Mouse (Mus musculus): ENCODE results near the gene Dnah12. TPM values are rescaled to one million over a fixed set of nuclear protein-coding genes. Genes with fewer than 3 reads are reported as not detected.
"Not testable (repeated sequence)": the region's sequence is repeated elsewhere in the genome, so short reads cannot be mapped to it uniquely, and the experiment has no call there.

The Dnah12 gene
- polyA plus RNA-seq, 1 experiment: not detected

DNA sequence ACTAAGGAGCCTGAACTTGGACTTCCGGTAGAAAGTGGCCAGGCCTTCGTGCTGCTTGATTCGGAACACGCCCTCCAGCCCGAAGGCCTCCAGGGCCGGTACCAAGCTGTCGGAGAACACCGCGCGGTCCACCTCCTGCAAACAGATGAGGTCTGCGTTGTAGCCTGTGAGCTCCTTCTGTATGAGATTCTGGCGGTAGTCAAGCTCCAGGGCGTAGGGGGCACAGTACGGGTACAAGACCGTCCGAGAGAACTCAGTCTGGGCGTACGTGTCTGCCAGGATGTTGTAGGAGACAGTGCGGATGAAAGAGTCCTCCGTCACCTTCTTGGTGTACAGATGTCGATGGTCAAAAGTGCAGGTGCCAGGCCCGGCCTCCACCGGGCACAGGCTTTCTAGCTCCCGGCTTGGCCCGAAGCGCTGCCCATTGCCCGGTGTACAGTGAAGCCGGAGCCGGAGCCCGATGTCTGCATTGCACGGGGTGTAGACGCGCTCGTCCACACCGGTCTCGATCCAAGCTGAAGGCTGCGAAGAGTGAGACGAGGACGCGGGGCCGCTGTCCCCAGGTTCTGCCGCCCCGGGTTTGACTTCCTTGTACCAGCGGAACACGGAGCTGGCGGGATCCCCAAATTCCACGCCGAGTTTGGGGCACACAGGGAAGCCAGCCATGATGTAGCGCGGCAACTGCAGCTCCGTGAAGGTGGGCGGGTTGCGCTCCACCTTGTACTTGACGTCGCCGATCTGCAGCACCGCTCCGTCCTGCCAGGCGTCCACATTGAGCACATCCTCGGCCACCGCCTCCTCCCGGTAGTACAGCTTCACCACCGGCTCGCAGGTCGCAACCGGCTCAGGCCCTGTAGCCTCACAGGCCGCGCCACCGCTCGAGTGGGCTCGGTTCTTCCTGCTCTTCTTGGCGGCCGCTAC is 24.4 kb upstream of the Dnah12 start:
- Histone ChIP-seq H3K4me3 (replicated peaks) (peak overlapping the region; percentile 85), H3K27me3 (ENCODE audit: control insufficient read depth) (no peaks in the 10 kb centered on the region), H3K36me3 (ENCODE audit: control insufficient read depth) (peaks cover 36% of the 10 kb centered on the region), H3K9me3 (ENCODE audit: control insufficient read depth, low read length) (no peaks in the 10 kb centered on the region), H3K4me1 (ENCODE audit: control insufficient read depth) (peaks cover 60% of the 10 kb centered on the region)
- TF ChIP-seq TAL1 (IDR thresholded peaks at IDR 0.05; ENCODE audit: low read length) (no peak), GATA1 (IDR thresholded peaks at IDR 0.05; ENCODE audit: low read length) (no peak)

DNA sequence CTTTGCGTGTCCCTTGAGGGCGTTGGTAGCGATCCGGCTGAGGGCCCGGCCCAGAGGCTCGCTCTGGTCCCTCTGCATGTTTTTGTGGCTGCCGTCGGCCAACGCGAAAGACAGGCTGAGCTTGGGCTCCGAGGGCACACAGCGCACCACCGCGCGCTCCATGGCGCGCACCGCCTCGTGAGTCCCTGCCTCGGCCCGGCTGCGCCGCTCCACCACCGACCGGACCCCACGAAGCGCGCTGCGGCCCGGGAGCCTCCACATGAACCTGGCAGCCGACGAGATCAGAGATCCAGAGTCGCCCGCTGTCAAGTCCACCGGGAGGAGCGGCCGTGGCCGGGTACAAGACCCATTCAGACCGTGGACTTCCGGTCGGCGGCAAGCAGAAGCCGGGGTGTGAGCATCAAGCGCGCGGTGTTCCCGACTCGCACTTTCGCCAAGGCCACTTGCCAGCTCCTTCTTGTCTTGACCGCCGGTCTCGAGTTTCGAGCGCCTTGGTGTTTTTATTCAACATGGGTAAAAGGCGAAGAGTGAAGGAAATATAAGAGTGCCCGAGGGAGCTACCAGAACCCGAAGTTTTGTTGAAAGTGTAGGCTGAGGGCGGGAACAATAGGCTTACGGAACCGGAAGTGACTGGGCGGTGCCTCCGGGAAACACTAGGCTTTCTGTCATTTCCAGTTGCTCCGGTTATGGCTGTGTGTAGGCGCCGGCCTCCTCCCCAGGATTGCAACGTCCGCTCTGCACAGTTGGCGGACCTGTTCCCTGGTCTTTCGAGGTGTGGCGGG is 23.6 kb upstream of the Dnah12 start, which contains the start of gene Pde12:
Gene Pde12 (minus strand): TSS at position 592 of the 782 bp plus-strand sequence.
- no peak for TF ChIP-seq GATA1 (IDR thresholded peaks at IDR 0.05; ENCODE audit: low read length)
- no peak for TF ChIP-seq TAL1 (IDR thresholded peaks at IDR 0.05; ENCODE audit: low read length)
- Histone ChIP-seq H3K4me1 (ENCODE audit: control insufficient read depth) (peaks cover 68% of the 10 kb centered on the region), H3K4me3 (replicated peaks) (peak within 1 kb of the TSS; percentile 85), H3K36me3 (ENCODE audit: control insufficient read depth) (peaks cover 27% of the 10 kb centered on the region), H3K27me3 (ENCODE audit: control insufficient read depth) (no peaks in the 10 kb centered on the region), H3K9me3 (ENCODE audit: control insufficient read depth, low read length) (no peaks in the 10 kb centered on the region)

DNA sequence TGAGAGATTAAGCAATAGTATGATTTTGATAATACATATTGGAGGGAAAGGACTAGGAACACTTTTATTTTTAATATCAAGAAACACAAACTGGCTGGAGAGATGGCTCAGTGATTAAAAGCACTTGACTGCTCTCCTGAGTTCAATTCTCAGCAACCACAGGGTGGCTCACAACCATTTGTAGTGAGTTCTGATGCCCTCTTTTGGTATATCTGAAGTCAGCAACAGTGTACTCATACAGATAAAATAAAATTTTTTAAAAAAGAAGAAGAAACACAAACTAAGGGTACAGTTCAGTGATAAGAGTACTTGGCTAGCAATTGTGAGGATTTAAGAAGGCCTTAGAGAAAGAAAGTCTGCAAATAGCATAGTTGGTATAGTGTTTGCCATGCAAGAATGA is 22.1 kb upstream of the Dnah12 start:
- Histone ChIP-seq H3K9me3 (ENCODE audit: control insufficient read depth, low read length) (no peaks in the 10 kb centered on the region), H3K4me1 (ENCODE audit: control insufficient read depth) (peaks cover 79% of the 10 kb centered on the region), H3K36me3 (ENCODE audit: control insufficient read depth) (peaks cover 12% of the 10 kb centered on the region), H3K4me3 (replicated peaks) (peak overlapping the region; percentile 85), H3K27me3 (ENCODE audit: control insufficient read depth) (no peaks in the 10 kb centered on the region)
- TF ChIP-seq GATA1 (IDR thresholded peaks at IDR 0.05; ENCODE audit: low read length) (no peak), TAL1 (IDR thresholded peaks at IDR 0.05; ENCODE audit: low read length) (no peak)

DNA sequence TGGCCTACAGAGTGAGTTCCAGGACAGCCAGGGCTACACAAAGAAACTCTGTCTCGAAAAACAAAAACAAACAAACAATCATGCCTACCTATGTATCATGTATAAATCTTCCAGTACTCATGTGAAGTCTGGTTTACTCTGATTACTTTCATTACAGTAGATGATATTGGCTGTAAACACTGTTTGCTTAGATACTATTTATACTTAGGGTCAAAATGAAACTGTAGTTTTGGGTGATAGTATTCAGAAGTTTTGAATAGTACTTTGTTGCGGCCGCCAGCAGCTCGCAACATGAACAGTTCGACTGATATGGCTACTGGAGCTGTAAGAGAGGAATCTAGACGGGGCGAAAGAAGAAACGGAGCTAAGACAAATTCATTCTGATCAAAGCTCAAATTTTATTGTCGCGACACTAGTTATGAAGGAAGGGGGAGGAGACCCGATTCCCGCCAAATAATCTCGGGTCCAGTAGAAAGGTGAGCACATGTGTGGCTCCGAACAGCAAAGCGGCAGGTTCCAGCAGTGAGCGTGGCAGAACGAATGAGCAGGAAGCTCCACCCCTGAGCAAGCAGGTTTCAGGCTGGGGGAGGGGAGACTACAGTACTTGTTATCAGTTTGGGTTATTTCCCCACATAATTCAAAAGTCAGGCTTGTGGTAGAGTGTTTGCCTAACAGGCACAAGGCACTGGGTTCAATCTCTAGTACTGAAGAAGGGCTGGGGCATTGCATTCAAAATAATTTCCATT is 21.0 kb upstream of the Dnah12 start:
- H3K27me3 ChIP-seq (ENCODE audit: control insufficient read depth); H3K36me3 ChIP-seq (ENCODE audit: control insufficient read depth); H3K9me3 ChIP-seq (ENCODE audit: control insufficient read depth, low read length): not testable (repeated sequence)
- Histone ChIP-seq H3K4me1 (ENCODE audit: control insufficient read depth) (peaks cover 75% of the 10 kb centered on the region), H3K4me3 (replicated peaks) (peak overlapping the region; percentile 46)

DNA sequence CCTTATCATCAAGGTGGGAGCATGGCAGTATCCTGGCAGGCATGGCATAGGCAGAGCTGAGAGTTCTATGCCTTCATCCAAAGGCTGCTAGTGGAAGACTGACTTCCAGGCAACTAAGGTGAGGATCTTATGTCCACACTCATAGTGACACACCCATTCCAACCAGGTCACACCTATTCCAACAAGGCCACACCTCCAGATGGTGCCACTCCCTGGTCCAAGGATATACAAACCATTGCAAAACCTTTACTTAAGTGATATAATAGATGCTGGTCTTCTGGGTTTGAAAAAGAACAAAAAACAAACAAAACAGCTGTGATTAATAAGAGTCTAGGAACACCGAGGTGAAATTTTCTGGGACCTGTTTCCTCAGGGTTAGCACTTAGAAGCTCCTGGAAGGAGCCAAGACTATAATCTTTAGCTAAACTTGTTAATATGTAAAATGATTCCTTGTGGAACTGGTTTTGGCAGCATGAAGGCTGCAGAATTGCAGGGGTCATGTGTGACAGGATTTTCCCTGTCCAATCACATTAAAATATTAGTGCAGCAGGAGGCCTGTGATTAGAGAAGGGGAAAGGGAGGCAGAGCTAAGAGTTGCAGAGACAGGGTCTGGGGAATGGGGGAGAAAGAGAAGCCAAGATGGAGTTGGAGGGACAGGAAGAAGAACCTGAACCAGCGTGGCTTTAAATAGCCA is 18.5 kb upstream of the Dnah12 start:
- not testable (repeated sequence) for H3K4me3 ChIP-seq (replicated peaks); H3K27me3 ChIP-seq (ENCODE audit: control insufficient read depth); H3K9me3 ChIP-seq (ENCODE audit: control insufficient read depth, low read length); H3K36me3 ChIP-seq (ENCODE audit: control insufficient read depth)
- peaks cover 57% of the 10 kb centered on the region for H3K4me1 ChIP-seq (ENCODE audit: control insufficient read depth)

DNA sequence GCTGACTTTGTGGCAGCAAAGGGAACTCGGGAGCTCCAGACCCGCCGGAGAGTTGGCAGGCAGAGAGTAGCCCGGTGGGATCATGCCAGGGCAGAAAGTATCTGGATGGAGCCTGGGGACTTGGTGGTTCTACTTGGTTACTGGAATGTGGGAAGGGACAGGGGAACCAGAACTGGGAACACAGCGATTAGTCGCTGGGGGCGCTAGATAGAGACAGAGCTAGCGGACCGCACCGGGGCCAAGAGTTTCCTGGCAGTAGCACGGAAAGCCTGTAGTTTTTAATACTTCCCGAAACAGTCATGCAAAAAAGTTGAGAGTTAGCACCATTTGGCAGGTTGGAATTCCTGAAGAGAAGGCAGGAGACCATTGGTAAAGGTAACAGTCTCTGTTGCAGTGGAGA is 17.7 kb upstream of the Dnah12 start:
- H3K27me3 ChIP-seq (ENCODE audit: control insufficient read depth): peaks cover 9% of the 10 kb centered on the region
- TF ChIP-seq GATA1 (IDR thresholded peaks at IDR 0.05; ENCODE audit: low read length) (no peak), TAL1 (IDR thresholded peaks at IDR 0.05; ENCODE audit: low read length) (no peak)
- H3K36me3 ChIP-seq (ENCODE audit: control insufficient read depth): no peaks in the 10 kb centered on the region
- H3K4me1 ChIP-seq (ENCODE audit: control insufficient read depth): peaks cover 55% of the 10 kb centered on the region
- H3K9me3 ChIP-seq (ENCODE audit: control insufficient read depth, low read length): no peaks in the 10 kb centered on the region
- peak overlapping the region; percentile 55 for H3K4me3 ChIP-seq (replicated peaks)

DNA sequence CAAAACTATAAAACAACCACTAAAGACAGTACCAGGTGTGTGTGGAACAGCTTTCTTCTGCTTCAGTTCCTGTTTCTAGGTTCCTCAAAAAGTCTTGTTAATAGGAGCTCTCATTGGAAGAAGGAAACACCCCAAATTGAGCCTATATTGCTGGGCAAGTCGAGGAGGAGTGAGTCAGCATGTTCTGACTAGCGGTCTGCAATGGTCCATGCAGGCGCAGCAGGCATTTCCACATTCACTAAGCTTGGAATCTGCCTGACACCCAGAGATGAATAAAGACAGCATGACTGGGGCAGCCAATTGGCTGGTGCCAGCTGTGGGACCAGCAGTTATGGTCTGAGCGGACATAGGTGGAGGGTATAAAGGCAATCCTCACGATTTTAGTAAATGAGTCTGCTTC is 17.3 kb upstream of the Dnah12 start:
- peak overlapping the region; percentile 55 for H3K4me3 ChIP-seq (replicated peaks)
- peaks cover 9% of the 10 kb centered on the region for H3K27me3 ChIP-seq (ENCODE audit: control insufficient read depth)
- TF ChIP-seq GATA1 (IDR thresholded peaks at IDR 0.05; ENCODE audit: low read length) (no peak), TAL1 (IDR thresholded peaks at IDR 0.05; ENCODE audit: low read length) (no peak)

DNA sequence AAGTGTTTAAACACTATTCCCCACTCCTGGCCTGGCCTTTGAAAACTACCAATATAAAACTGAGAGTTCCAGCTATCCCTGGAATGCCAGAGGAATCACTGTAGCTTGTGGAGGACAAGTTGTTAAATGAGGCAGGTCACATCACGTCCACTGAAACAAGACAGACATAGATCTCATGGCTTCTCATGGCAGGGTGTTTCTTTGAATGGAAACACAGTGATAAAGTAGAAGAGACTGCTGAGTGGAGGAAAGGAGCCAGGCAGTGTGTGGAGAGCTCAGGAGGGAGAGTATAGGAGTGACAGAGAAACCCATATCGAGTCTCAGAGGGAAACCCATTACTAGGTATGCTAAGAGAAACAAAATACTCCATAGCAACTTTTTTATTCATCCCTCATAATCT is 2.3 kb upstream of the Dnah12 start:
- Histone ChIP-seq H3K4me3 (replicated peaks) (no peak overlapping the region), H3K9me3 (ENCODE audit: control insufficient read depth, low read length) (no peaks in the 10 kb centered on the region), H3K4me1 (ENCODE audit: control insufficient read depth) (no peaks in the 10 kb centered on the region), H3K27me3 (ENCODE audit: control insufficient read depth) (no peaks in the 10 kb centered on the region), H3K36me3 (ENCODE audit: control insufficient read depth) (no peaks in the 10 kb centered on the region)
- TF ChIP-seq GATA1 (IDR thresholded peaks at IDR 0.05; ENCODE audit: low read length): no peak
- TF ChIP-seq TAL1 (IDR thresholded peaks at IDR 0.05; ENCODE audit: low read length): no peak

More for the DNA sequence above, 17.3 kb upstream of the Dnah12 start:
- no peaks in the 10 kb centered on the region for H3K9me3 ChIP-seq (ENCODE audit: control insufficient read depth, low read length)
- peaks cover 50% of the 10 kb centered on the region for H3K4me1 ChIP-seq (ENCODE audit: control insufficient read depth)
- H3K36me3 ChIP-seq (ENCODE audit: control insufficient read depth): no peaks in the 10 kb centered on the region
